Mouse (Mus musculus) yolk sac, embryonic 10.5 days (tissue): ENCODE data around the gene Brd7.

Experiments used
- DNase-seq: peaks from one replicate; pipeline ENCODE4 v3.0.0-alpha.2; 2017; ENCODE audit warnings: low spot score

Gene Brd7

GRCm38 (mm10) chr8:88283243-88284115, 78.5 kb downstream of the Brd7 start:
- no peak for DNase-seq

GRCm38 (mm10) chr8:88282684-88283083, 79.3 kb downstream of the Brd7 start:
- peak; percentile 70 for DNase-seq
